Mouse (Mus musculus) kidney, postnatal 10 days (tissue): ENCODE data around the gene 1700013G24Rik.

Experiments used
- DNase-seq: peaks from one replicate; pipeline ENCODE4 v3.0.0; 2021; ENCODE audit warnings: mixed read lengths

1700013G24Rik gene

GRCm38 (mm10) chr4:137458310-137458709 is 5.2 kb downstream of the 1700013G24Rik start:
- DNase-seq, result no peak

DNA sequence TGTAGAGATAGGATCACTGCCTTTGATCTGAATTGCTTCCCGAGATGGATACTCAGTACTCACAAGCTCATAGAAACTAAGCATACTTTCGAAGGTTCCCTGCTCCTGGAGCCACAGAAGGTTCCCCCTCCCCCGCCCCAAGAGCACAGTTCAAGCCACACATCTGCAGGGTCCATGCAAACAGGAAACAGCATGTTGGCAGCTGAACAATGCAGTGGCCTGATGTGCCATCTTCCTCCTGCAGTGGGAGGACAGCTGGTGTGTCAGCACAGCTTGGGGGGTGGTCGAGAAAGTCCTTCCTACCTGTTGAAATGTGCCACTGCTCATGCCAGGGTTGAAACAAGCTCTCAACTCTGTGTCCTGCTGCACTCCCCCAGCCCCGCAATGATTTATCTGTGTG is 5.8 kb downstream of the 1700013G24Rik start:
- DNase-seq, result no peak

GRCm38 (mm10) chr4:137460676-137461075 is 7.6 kb downstream of the 1700013G24Rik start:
- DNase-seq, result no peak

- DNase-seq, result no peak
Measured at GRCm38 (mm10) chr4:137461217-137461616, 8.1 kb downstream of the 1700013G24Rik start.

- DNase-seq, result no peak
Measured at GRCm38 (mm10) chr4:137461981-137462690, 9.1 kb downstream of the 1700013G24Rik start.

- DNase-seq, result peak; percentile 62
Measured at GRCm38 (mm10) chr4:137465125-137465787, 12.2 kb downstream of the 1700013G24Rik start.

DNA sequence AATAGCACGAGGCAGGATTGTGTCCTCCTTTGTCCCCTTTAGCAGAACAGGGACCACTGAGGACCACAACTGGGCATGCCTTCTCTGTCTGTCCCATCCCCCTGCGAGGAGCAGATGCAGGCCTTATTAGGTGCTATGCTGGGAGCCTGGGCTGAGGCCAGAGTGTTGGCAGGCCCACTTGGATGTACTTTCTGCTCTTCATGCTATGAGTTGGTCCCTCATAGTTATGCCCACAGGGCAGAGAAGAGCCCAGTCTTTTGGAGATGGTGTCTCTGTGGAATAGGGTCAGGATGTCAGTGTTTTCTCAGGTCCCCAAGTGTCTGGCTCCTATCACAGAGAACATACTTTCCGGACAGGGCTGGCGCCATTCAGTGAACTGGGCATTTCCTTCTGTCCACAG is 13.9 kb downstream of the 1700013G24Rik start:
- no peak for DNase-seq

GRCm38 (mm10) chr4:137467525-137467924 is 14.4 kb downstream of the 1700013G24Rik start:
- no peak for DNase-seq

DNA sequence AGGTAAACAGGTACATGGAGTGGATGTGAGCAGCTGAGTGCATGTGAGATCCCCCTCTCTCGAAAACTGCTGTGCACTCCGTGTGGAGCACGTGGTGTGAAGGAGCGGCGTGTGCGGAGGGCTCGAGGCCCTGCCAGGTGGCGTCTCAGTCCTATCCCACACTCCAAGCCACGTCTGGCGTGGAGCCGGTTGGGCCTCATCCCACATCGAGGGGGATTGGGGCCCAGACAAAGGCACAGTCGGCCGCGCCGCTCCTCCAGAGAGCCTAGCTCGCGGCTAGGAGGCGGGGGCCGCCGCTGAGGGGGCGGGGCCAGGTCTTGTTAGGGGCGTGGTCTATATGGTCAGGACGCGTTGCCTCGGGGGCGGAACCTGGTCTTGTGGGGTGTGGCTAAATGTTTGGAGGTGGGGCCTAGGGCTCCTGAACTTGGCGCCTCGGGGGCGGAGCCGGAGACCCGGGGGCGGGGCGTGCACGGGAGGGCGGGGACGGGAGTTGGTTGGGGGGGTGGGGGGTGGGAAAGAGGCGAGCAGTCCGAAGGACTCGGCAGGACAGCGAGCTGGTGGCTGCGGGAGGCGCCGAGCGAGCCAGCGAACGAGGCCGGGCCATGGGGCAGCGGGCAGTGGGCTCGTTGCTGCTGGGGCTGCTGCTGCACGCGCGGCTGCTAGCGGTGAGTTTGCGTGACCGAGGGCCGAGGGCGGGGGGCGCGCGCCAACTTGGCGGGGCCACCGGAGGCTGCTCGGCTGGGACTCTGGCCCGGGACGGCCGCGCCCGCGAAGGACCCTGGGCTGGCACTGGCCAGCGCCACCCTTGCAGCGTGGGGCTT is 15.4 kb downstream of the 1700013G24Rik start, which contains the start of gene Hspg2:
TSS of gene Hspg2 (plus strand) at position 510 of the 821 bp plus-strand sequence.
- DNase-seq, result peak; percentile 99

GRCm38 (mm10) chr4:137469081-137469844 is 16.2 kb downstream of the 1700013G24Rik start:
- DNase-seq, result peak; percentile 61

GRCm38 (mm10) chr4:137469845-137470692 is 17.0 kb downstream of the 1700013G24Rik start:
- no peak for DNase-seq

- peak; percentile 54 for DNase-seq
Measured at GRCm38 (mm10) chr4:137470701-137471317, 17.7 kb downstream of the 1700013G24Rik start.

- DNase-seq, result no peak
Measured at GRCm38 (mm10) chr4:137471326-137471725, 18.2 kb downstream of the 1700013G24Rik start.

GRCm38 (mm10) chr4:137473240-137473639 is 20.2 kb downstream of the 1700013G24Rik start:
- no peak for DNase-seq

GRCm38 (mm10) chr4:137473701-137474388 is 20.8 kb downstream of the 1700013G24Rik start:
- peak; percentile 60 for DNase-seq

- no peak for DNase-seq
Measured at GRCm38 (mm10) chr4:137474694-137475093, 21.6 kb downstream of the 1700013G24Rik start.

- no peak for DNase-seq
Measured at GRCm38 (mm10) chr4:137475271-137476050, 22.4 kb downstream of the 1700013G24Rik start.

DNA sequence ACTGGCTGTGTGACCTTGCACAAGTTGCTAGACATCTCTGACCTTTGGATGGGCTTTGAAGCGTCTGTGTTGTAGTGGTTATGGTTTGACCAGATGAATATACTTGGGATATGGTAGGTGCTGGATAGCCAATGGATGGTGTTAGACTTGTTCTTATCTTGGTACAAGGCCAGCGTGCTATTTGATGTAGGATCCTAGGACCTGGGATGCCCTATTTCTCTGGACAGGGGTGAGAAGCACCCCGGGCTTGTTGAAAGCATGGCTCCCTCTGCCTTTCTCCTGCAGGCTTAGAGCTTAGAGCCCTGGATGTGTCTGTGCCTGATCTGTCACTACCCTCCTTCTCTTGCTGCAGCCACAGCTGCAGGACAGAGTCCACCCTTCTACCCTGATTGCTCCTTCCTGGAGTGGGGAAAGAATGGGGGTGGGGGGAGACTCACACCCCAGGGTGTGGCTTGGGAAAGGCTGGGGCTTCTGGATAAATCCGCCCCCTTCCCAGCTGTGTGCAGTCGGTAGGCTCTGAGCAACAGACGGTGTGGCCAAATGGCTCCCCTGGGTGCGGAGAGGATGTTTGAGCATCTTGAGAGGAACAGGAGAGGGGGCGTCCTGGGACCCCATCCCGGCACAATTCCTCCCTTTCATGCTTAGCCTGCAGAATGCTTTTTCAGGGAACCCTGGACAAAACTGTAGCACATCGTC is 23.1 kb downstream of the 1700013G24Rik start:
- peak; percentile 78 for DNase-seq

DNA sequence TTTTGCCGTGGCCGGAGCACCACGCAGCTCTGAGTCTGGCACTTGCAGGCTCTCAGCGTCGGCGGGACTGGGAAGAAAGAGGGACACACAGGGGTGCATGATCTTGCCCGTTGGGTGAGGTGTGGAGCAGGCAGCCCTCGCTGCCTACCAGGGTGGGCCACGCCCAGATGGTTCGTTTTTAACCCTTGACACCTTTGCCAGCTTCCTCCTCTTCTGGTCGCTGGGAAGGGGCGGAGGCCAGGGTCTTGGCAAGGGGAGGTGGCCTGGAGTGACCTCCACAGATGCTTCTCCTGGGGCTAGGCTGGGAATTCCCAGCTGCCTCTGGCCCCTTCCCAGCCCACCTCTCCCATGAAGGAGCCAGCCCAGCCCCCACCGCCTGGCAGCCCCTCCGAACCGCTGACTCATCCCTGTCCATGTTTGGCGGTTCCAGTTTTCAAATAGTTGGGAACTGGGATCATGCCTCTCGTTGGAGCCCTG is 23.7 kb downstream of the 1700013G24Rik start:
- peak; percentile 73 for DNase-seq
